Mouse (Mus musculus) midbrain, embryonic 14.5 days (tissue): ENCODE data around the gene Tax1bp1. TPM values are rescaled to one million over a fixed set of nuclear protein-coding genes. Genes with fewer than 3 reads are reported as not detected.
A peak's percentile ranks its signal among the peaks of the same experiment; 100 is the strongest.

Source experiments
- ATAC-seq: fragments of 200-750 bp; cut with Nextera tagmentation; 2 replicates; pipeline ENCODE4 v1.8.0; 2017; ENCODE audit warnings: moderate number of reproducible peaks, moderate library complexity; ENCODE audit not compliant: low FRiP score, low TSS enrichment
- DNase-seq: peaks from one replicate; pipeline ENCODE4 v3.0.0-alpha.2; 2015
- H3K27ac ChIP-seq: fragments of 300-500 bp; sonication (generic); replicated peaks from 2 replicates; pipeline ENCODE4 v1.5.1; 2014; ENCODE audit warnings: mild to moderate bottlenecking, low read depth, low read length, moderate library complexity
- H3K27me3 ChIP-seq: fragments of 300-500 bp; sonication (generic); 2 replicates; pipeline ENCODE4 v1.6.1; 2014; ENCODE audit warnings: low read length, control low read depth, mixed read lengths; ENCODE audit not compliant: control insufficient read depth, insufficient read depth
- H3K36me3 ChIP-seq: fragments of 300-500 bp; sonication (generic); 2 replicates; pipeline ENCODE4 v1.6.1; 2014; ENCODE audit warnings: low read length, control low read depth; ENCODE audit not compliant: control insufficient read depth, insufficient read depth
- H3K4me1 ChIP-seq: fragments of 300-500 bp; sonication (generic); 2 replicates; pipeline ENCODE4 v1.6.1; 2014; ENCODE audit warnings: mild to moderate bottlenecking, antibody characterized with exemption, low read length, control low read depth; ENCODE audit not compliant: control insufficient read depth, insufficient read depth
- H3K4me2 ChIP-seq: fragments of 300-500 bp; sonication (generic); 2 replicates; pipeline ENCODE4 v1.6.1; 2014; ENCODE audit warnings: mild to moderate bottlenecking, low read length, moderate library complexity
- H3K4me3 ChIP-seq: fragments of 300-500 bp; sonication (generic); replicated peaks from 2 replicates; pipeline ENCODE4 v1.5.1; 2014; ENCODE audit warnings: low read depth, low read length
- H3K9ac ChIP-seq: fragments of 300-500 bp; sonication (generic); replicated peaks from 2 replicates; pipeline ENCODE4 v1.6.1; 2014; ENCODE audit warnings: mild to moderate bottlenecking, low read length, moderate library complexity
- H3K9me3 ChIP-seq: fragments of 300-500 bp; sonication (generic); 2 replicates; pipeline ENCODE4 v1.6.1; 2016; ENCODE audit warnings: low read length, control low read depth, mixed read lengths; ENCODE audit not compliant: control insufficient read depth
- WGBS: fragments of 180-500 bp; shearing (Covaris S2); extraction: QIAGEN DNeasy Blood & Tissue Kit; methylation state at CpG from one replicate; pipeline ENCODE4 v1.1.7; 2014; 5-methylcytosine and 5-hydroxymethylcytosine counted together
- polyA plus RNA-seq: library from polyadenylated mRNA; unstranded; fragments of >200 nt; fragmentation: Nextera tagmentation; extraction: Ambion mirVana; gene quantifications from 2 replicates; pipeline ENCODE4 v1.2.1, GENCODE M21; 2014

Tax1bp1 gene
- polyA plus RNA-seq, 1 experiment from 2014 or later: 172 TPM

DNA sequence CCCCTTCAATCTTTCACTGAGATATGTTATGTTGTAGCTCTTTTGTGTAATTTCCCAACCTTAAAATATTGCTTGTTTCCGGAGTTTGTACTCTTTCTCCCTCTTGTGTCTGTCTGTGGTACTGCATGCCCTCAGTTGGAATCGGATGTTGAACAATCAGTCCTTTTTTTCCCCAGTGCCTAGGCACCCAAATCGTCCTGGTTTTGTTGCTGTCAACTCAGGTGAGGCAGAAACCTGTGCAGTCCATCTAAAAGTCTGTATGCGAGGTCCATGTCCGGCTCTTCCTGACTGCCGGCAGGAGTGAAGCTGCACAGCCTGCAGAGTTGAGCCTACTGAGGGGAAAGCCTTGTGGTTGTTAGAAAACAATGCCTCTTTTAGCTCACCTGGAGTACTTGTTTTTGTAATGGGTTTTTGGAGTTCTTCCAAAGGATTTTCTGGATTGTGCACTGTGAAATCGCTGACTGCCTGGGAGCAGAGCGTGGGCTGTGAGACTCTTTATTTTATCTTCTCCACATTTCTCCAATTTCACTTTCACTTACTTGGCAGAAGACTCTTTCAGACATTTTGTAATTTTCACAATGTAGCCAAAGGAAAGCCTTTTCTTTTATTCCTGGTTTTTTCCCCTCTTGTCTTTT is 11.4 kb downstream of the Tax1bp1 start:
- ATAC-seq: no peak
- Histone ChIP-seq H3K4me1 (no peaks in the 10 kb centered on the region), H3K9ac (no peak overlapping the region), H3K9me3 (no peaks in the 10 kb centered on the region), H3K4me2 (no peak overlapping the region), H3K27me3 (no peaks in the 10 kb centered on the region), H3K27ac (no peak overlapping the region), H3K4me3 (no peak overlapping the region), H3K36me3 (peaks cover 25% of the 10 kb centered on the region)
- DNase-seq: peak; percentile 81
- 64% methylated on average over 8 of the region's 8 CpGs for WGBS

DNA sequence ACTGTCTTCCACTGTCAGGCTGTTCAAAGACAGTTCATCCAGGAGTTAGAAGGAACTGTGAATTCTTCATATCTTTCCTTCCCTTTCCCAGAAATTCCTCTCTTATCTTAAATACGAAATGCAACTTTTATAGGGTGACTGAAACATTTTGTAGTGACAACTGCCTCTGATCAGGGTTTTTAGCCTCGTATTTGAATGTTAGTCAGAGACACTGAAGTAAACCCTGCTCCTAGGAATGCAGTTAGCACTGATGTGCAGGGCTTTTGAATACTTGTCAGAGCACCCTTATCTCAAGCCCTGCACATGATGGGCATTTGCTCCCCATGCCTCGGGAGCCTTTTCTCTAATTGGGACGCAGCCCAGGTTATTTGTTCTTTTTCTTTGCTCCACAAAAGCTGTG is 16.8 kb downstream of the Tax1bp1 start:
- Histone ChIP-seq H3K4me2 (no peak overlapping the region), H3K9me3 (no peaks in the 10 kb centered on the region), H3K27me3 (no peaks in the 10 kb centered on the region), H3K27ac (no peak overlapping the region), H3K4me3 (no peak overlapping the region), H3K36me3 (peaks cover 25% of the 10 kb centered on the region), H3K9ac (no peak overlapping the region), H3K4me1 (no peaks in the 10 kb centered on the region)
- 86% methylated on average over 4 of the region's 4 CpGs for WGBS
- DNase-seq: no peak
- no peak for ATAC-seq

- H3K9me3 ChIP-seq: no peaks in the 10 kb centered on the region
- H3K36me3 ChIP-seq: peaks cover 30% of the 10 kb centered on the region
- no peaks in the 10 kb centered on the region for H3K27me3 ChIP-seq
- no peak overlapping the region for H3K4me3 ChIP-seq
- no peak for ATAC-seq
- no peak overlapping the region for H3K4me2 ChIP-seq
- H3K27ac ChIP-seq: no peak overlapping the region
- WGBS: 98% methylated on average over 2 of the region's 2 CpGs
- no peak overlapping the region for H3K9ac ChIP-seq
- H3K4me1 ChIP-seq: no peaks in the 10 kb centered on the region
- DNase-seq: no peak
These were observed 21.1 kb downstream of the Tax1bp1 start for GRCm38 (mm10) chr6:52734630-52735029.

- WGBS: 97% methylated on average over 5 of the region's 5 CpGs
- ATAC-seq (no peak), DNase-seq (no peak)
These were observed 39.3 kb downstream of the Tax1bp1 start for GRCm38 (mm10) chr6:52752832-52753231.

DNA sequence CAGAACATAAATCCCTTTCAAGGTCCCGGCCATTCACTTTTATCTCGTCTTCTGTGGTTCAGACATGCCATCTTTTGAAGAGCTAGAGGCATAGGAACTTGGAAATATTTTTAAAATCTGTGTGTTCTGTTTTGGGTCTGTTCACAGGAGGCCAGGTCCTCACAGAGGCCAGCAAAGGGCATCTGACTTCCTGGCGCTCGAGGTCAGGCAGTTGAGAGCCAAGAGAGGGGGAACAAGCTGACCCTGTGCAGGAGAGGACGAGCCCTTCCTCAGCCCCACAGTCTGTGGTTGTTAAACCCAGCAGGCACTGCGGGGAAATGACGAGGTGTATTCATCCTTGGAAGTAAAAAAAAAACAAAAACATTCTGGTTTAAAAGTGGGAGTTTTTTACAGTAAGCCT is 51.7 kb downstream of the Tax1bp1 start:
- DNase-seq: no peak
- WGBS: 87% methylated on average over 7 of the region's 7 CpGs
- peaks cover 56% of the 10 kb centered on the region for H3K36me3 ChIP-seq
- no peaks in the 10 kb centered on the region for H3K9me3 ChIP-seq
- no peak overlapping the region for H3K4me2 ChIP-seq
- no peak overlapping the region for H3K27ac ChIP-seq
- H3K27me3 ChIP-seq: no peaks in the 10 kb centered on the region
- no peak for ATAC-seq
- H3K4me3 ChIP-seq: no peak overlapping the region
- no peak overlapping the region for H3K9ac ChIP-seq
- no peaks in the 10 kb centered on the region for H3K4me1 ChIP-seq

More at GRCm38 (mm10) chr6:52752832-52753231, 39.3 kb downstream of the Tax1bp1 start:
- no peak overlapping the region for H3K4me2 ChIP-seq
- no peaks in the 10 kb centered on the region for H3K4me1 ChIP-seq
- H3K27me3 ChIP-seq: no peaks in the 10 kb centered on the region
- no peak overlapping the region for H3K9ac ChIP-seq
- H3K9me3 ChIP-seq: no peaks in the 10 kb centered on the region
- no peak overlapping the region for H3K4me3 ChIP-seq
- H3K36me3 ChIP-seq: peaks cover 39% of the 10 kb centered on the region
- no peak overlapping the region for H3K27ac ChIP-seq

DNA sequence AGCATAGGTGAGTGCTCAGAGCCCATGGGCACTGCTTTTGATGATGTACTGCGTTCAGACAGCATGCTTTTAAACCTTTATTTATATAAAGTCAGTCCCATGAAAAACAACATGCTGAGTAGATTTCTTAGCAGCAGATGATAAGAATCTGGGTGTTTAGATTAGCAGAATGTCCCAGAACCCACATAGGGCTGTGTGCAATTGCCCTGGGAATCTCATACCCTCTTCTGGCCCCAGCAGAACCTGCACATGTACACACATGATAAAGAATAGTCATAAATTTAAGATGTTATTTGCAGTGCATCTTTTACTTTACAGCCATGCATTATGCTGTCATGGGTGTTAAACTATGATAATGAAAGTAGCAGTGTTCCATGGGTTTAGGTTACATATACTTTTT is 57.3 kb downstream of the Tax1bp1 start:
- ATAC-seq (no peak), DNase-seq (no peak)
- Histone ChIP-seq H3K27me3 (no peaks in the 10 kb centered on the region), H3K4me2 (no peak overlapping the region), H3K36me3 (peaks cover 47% of the 10 kb centered on the region), H3K9ac (no peak overlapping the region), H3K4me1 (no peaks in the 10 kb centered on the region), H3K4me3 (no peak overlapping the region), H3K9me3 (no peaks in the 10 kb centered on the region), H3K27ac (no peak overlapping the region)
- WGBS: 86% methylated on average over 1 of the region's 1 CpGs

DNA sequence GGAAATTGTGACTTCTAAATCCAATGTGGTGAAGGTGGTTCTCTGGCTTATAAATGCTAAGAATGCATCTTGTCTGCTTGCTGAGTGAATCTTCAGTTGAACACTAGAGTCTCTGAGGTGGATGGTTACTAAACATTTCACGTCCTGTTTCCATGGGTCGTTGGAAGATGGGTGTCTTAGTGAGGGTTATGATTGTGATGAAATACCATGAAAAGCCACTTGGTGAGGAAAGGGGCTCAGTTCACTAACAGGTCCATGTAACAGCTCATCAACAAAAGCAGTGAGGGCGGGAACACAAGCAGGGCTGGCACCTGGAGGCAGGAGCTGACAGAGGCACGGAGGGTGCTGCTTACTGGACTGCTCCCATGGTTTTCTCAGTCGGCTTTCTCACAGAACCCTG is 59.6 kb downstream of the Tax1bp1 start:
- Histone ChIP-seq H3K27me3 (no peaks in the 10 kb centered on the region), H3K4me2 (no peak overlapping the region), H3K4me3 (no peak overlapping the region), H3K4me1 (no peaks in the 10 kb centered on the region), H3K9ac (no peak overlapping the region), H3K9me3 (no peaks in the 10 kb centered on the region), H3K36me3 (peaks cover 27% of the 10 kb centered on the region), H3K27ac (no peak overlapping the region)
- WGBS: 91% methylated on average over 5 of the region's 5 CpGs
- ATAC-seq (no peak), DNase-seq (no peak)

DNA sequence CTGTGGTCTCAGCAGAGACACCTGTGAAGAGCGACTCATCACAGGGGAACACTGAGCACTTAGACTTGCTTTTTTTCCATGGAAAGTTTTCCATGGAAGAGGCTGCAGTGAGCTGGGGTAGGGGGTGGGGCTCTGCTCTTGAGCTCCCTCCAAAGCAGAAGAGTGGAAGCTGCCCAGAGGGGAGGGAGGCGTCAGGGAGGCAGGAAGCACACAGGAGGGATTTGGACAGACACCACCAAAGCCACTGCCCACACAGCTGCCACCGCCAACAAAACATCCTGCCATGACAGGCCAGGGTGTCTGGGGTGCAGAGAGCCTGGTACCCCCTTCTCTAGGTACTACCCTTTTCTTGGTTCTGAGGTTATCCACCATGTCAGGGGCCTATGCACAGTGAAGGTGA is 61.8 kb downstream of the Tax1bp1 start:
- Histone ChIP-seq H3K36me3 (peaks cover 8% of the 10 kb centered on the region), H3K9me3 (no peaks in the 10 kb centered on the region), H3K9ac (no peak overlapping the region), H3K4me2 (no peak overlapping the region), H3K4me1 (no peaks in the 10 kb centered on the region), H3K27ac (no peak overlapping the region), H3K4me3 (no peak overlapping the region), H3K27me3 (no peaks in the 10 kb centered on the region)
- no peak for DNase-seq
- WGBS: 79% methylated on average over 3 of the region's 3 CpGs
- no peak for ATAC-seq

DNA sequence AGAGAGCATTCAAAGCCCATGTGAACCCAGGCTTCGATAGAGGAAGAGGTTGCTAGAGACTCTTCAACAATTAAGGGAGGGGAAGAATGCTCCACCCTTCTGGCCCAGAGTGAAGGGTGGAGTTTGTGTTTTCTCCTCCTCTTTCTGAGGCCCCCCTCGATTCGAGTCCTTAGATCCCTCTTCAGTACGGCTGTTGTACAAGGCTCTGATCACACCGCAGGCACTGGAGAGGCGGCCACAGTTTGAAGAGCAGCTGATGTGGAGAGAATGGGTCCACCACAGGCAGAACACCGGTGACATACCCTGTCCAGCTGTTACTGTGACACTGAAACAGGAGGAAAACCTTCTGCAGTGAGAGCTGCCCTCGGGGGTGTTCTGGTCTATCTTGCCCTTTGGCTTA is 62.4 kb downstream of the Tax1bp1 start:
- no peak overlapping the region for H3K9ac ChIP-seq
- WGBS: 89% methylated on average over 8 of the region's 8 CpGs
- ATAC-seq: no peak

More for the DNA sequence above, 62.4 kb downstream of the Tax1bp1 start:
- Histone ChIP-seq H3K4me3 (no peak overlapping the region), H3K4me2 (no peak overlapping the region), H3K27ac (no peak overlapping the region), H3K36me3 (0 out of 2 replicates have a peak, but pooled peaks cover 3% of the 10 kb centered on the region), H3K9me3 (no peaks in the 10 kb centered on the region), H3K4me1 (no peaks in the 10 kb centered on the region), H3K27me3 (no peaks in the 10 kb centered on the region)
- DNase-seq: no peak
